1 mouse cellular context compared by ENCODE assay signal in genomic region chr3:88274002-88274401, GRCm38 (mm10).
TF ChIP-seq lines count a peak whose summit lies in the region.

No protein-coding gene starts in this region.

TF ChIP-seq in ES-E14, 5 proteins besides CTCF, POLR2A, EP300 and RAD21:
- TF ChIP-seq HCFC1 (IDR thresholded peaks at IDR 0.05; ENCODE audit: borderline replicate concordance, insufficient read depth, low read length), result no peak
- TF ChIP-seq CHD2 (IDR thresholded peaks at IDR 0.05; ENCODE audit: low read depth, low read length), result no peak
- TF ChIP-seq ZC3H11A (IDR thresholded peaks at IDR 0.05; ENCODE audit: borderline replicate concordance, low read depth, low read length), result peak; percentile 19; the same call in 1 of the 2 replicates
- TF ChIP-seq ZNF384 (IDR thresholded peaks at IDR 0.05; ENCODE audit: low read depth, low read length), result no peak
